Mouse (Mus musculus) erythroblast, embryonic 14.5 days (primary cell): ENCODE measurements around the gene Arid5b. TPM values are rescaled to one million over a fixed set of nuclear protein-coding genes. Genes with fewer than 3 reads are reported as not detected.

ENCODE experiments used
- H3K27me3 ChIP-seq: 2 replicates; pipeline ENCODE4 v1.6.1; 2012; ENCODE audit warnings: inconsistent platforms; ENCODE audit not compliant: control insufficient read depth
- H3K36me3 ChIP-seq: 2 replicates; pipeline ENCODE4 v1.6.1; 2012; ENCODE audit warnings: mild to moderate bottlenecking, inconsistent platforms; ENCODE audit not compliant: control insufficient read depth
- H3K4me1 ChIP-seq: 2 replicates; pipeline ENCODE4 v1.6.1; 2012; ENCODE audit warnings: inconsistent platforms; ENCODE audit not compliant: control insufficient read depth
- H3K4me3 ChIP-seq: replicated peaks from 2 replicates; pipeline ENCODE3; 2012; ENCODE audit warnings: moderate library complexity, mild to moderate bottlenecking, inconsistent platforms
- H3K9me3 ChIP-seq: 2 replicates; pipeline ENCODE4 v1.6.1; 2012; ENCODE audit warnings: low read length, inconsistent platforms, mixed read lengths; ENCODE audit not compliant: control insufficient read depth
- GATA1 ChIP-seq: IDR thresholded peaks from 2 replicates; pipeline ENCODE4 v1.6.1; 2012; ENCODE audit warnings: low read length, inconsistent platforms, mixed read lengths
- TAL1 ChIP-seq: IDR thresholded peaks from 3 replicates; pipeline ENCODE4 v1.6.1; 2012; ENCODE audit warnings: low read length, inconsistent platforms, mixed read lengths
- polyA plus RNA-seq: library from polyadenylated mRNA; stranded (reverse); fragments of >175 nt; gene quantifications from 2 replicates; pipeline ENCODE4 v1.2.3, GENCODE M21; 2012

Gene Arid5b
- polyA plus RNA-seq, 1 experiment: 0.01 TPM

DNA sequence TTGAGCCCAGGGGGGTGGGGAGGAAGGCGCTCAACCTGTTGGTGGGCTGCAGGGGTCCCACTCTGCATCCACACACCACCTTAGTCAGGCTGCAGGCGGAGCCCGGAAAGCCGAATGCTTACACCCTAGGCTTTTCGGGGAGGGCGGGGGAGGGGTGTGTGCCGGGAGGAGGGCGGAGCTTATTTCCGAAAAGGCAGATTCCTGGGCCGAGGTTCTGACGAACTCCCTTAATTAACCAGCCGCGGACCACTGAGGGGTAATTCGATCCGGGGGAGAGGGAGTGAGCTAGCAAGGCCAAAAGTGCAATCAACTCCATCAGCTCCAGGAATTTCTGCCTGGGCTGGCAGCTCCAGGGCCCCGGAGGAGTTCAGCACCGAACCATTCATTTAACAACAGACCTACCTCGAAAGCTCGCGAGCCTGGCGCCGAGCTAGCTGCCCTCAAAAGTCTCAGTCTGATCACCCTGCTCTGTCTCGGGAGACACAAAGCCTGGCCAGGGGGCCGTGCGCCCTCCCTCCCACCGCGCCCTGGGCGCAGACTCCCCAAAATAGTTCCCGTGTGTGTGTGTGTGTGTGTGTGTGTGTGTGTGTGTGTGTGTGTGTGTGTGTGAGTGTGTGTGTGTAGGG is 2.1 kb downstream of the Arid5b start:
- no peaks in the 10 kb centered on the region for H3K9me3 ChIP-seq
- no peak for TF ChIP-seq GATA1
- no peak for TF ChIP-seq TAL1
- H3K4me3 ChIP-seq: peak overlapping the region; percentile 62
- H3K36me3 ChIP-seq: no peaks in the 10 kb centered on the region
- H3K4me1 ChIP-seq: peaks cover 14% of the 10 kb centered on the region
- peaks cover 63% of the 10 kb centered on the region for H3K27me3 ChIP-seq

DNA sequence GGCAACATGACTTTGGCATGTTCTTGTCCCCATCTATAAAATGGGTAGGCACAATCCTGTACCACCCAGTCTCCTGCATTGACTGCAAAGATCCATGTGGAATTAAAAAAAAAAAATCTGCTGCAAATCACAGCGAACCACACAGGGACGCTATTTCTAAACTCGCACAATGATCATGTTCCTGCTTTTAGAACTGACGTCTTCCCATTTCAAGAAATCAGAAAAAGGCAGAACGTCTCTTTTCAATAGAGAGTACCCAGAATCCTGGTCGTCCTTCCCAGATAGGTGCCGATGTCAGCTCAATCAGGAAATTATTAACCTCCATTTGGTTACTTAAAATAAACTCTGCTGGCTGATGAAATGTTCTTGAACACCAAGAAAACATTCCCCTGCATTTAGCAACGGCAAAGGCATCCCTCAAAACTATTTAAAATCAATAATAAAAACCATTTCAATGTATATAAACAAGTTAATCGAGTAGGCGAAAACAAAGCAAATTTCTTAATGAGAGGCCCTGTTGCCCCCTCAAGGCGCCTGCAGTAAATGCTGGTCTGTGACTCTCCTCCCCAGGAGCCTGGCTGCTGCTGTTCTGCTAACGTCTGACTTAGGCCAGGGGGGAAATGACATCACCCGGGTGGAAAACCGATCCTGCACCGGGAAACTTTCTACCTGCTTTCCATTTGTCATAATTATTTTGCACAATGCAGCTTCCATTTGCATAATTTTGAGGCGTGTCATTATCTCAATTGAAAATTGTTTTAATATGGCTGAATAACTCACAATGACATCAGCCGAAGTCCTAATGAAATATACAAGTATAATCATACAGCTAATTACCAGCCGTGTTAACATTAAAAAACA is 3.4 kb downstream of the Arid5b start:
- no peak overlapping the region for H3K4me3 ChIP-seq
- TF ChIP-seq TAL1: no peak
- no peak for TF ChIP-seq GATA1

DNA sequence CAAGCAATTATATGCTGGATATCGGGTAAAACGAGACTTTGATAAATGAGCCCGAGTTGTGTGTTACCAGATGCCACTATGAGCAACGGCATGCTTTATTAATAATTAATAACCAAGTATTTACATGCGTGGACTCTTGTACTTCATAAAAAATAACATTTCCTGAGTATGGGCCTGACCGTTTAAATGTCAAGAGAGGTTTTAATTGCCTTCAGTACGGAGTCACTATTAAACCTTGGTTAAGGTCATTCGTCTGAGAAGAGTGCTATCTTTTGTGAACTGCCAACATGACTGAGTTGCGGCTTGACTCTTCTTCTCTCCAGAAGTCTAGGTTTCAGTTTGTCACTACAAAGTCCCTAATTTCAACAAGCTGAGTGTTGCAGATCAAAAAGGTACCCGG is 8.8 kb downstream of the Arid5b start:
- Histone ChIP-seq H3K36me3 (no peaks in the 10 kb centered on the region), H3K4me3 (no peak overlapping the region), H3K27me3 (no peaks in the 10 kb centered on the region; the same call in 1 of the 2 replicates), H3K4me1 (peaks cover 6% of the 10 kb centered on the region), H3K9me3 (no peaks in the 10 kb centered on the region)
- TF ChIP-seq GATA1 (no peak), TAL1 (no peak)

More for the DNA sequence above, 3.4 kb downstream of the Arid5b start:
- Histone ChIP-seq H3K4me1 (peaks cover 14% of the 10 kb centered on the region), H3K9me3 (no peaks in the 10 kb centered on the region), H3K27me3 (peaks cover 50% of the 10 kb centered on the region), H3K36me3 (no peaks in the 10 kb centered on the region)

DNA sequence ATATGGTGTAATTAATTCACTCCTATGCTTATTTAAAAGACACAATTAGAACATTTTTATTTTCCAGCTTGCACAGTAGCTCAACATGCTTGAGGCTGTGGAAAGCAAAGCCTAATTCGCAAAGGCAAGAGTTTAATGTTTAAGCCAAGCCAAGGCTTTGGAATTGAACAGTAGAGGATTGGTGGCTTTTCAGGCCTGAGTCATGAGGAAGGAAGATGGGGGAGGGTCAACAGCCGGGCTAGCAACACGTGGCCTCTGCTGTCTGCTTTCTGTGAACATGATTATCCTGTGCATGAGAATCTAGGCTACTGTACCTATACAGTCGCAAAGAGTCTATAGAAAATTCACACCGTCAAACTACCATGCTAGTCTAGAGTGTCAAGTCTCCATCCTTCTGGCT is 9.9 kb downstream of the Arid5b start:
- Histone ChIP-seq H3K36me3 (no peaks in the 10 kb centered on the region), H3K27me3 (no peaks in the 10 kb centered on the region), H3K4me3 (no peak overlapping the region), H3K4me1 (peaks cover 6% of the 10 kb centered on the region), H3K9me3 (no peaks in the 10 kb centered on the region)
- no peak for TF ChIP-seq TAL1
- TF ChIP-seq GATA1: no peak

DNA sequence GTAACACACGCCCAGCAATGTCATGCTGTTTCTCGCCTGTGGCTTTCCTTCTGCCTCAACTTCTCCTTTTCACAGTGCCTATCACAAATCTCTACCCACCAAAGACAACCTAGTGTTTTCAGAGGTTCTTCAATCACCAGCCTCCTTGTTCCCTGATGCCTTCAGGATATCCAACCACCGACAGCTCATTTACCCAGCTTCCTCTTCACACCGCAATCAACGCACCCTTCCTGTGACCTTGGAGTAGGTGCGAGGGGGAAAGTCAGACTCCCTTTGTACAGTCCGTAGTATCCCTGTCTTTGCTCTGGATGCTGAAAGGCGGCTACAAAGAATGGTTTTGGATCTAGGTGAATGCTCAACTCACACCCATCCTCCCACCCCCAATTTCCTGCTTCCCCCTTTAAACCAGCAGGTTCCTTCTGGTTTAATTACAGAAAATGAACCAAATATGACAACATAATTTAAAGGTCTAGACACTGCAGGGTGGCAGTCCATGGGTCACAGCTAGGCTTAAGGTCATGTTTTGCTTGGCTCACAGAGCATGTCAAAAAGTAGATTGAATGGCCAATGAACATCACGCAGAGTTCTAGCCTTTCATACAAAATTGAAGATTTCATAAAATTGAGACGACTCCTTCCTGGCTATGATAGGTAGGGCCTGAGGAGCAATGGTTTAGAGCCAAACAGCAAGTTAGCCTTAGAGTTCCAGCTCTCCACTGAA is 14.4 kb downstream of the Arid5b start:
- TF ChIP-seq GATA1 (no peak), TAL1 (no peak)
- Histone ChIP-seq H3K4me3 (no peak overlapping the region), H3K9me3 (no peaks in the 10 kb centered on the region), H3K36me3 (no peaks in the 10 kb centered on the region), H3K27me3 (no peaks in the 10 kb centered on the region), H3K4me1 (peaks cover 6% of the 10 kb centered on the region)

DNA sequence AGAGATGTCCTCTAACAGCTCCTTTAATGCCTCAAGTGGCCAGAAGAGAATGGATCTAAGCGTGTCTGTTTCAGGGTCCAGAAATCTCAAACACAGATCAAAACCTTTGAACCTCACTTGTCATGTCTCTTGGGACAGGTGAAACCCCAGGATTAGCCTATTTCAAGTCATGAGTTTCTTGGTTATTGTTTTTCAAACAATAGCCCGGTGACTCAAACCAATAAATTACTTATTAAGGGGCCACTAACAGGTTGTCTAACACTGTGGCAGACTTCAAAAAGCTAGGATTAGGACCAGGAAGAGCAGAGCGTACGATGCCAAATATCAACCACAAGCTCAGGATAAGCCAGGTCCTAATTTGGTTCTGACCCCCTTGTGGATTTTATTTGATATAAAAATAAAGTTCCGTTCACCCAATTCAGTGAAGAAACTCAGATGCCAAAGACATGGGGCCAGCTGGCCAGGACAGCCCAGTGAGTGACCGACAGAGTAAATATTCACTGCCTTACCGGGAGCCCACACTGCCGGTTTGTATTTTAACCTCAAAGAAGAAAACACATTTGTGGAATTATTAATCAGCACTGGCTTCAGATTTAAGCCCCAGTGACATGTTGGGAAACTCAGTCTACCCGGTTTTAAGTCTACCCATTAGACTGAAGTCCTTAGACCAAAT is 15.1 kb downstream of the Arid5b start:
- Histone ChIP-seq H3K4me1 (peaks cover 6% of the 10 kb centered on the region), H3K36me3 (no peaks in the 10 kb centered on the region), H3K9me3 (no peaks in the 10 kb centered on the region), H3K27me3 (no peaks in the 10 kb centered on the region), H3K4me3 (no peak overlapping the region)
- TF ChIP-seq TAL1: no peak
- no peak for TF ChIP-seq GATA1

- H3K36me3 ChIP-seq: no peaks in the 10 kb centered on the region
- TF ChIP-seq GATA1 (no peak), TAL1 (no peak)
- H3K27me3 ChIP-seq: no peaks in the 10 kb centered on the region
- H3K9me3 ChIP-seq: no peaks in the 10 kb centered on the region
- H3K4me1 ChIP-seq: no peaks in the 10 kb centered on the region
- H3K4me3 ChIP-seq: no peak overlapping the region
These were observed 18.9 kb downstream of the Arid5b start for GRCm38 (mm10) chr10:68259601-68260000.

DNA sequence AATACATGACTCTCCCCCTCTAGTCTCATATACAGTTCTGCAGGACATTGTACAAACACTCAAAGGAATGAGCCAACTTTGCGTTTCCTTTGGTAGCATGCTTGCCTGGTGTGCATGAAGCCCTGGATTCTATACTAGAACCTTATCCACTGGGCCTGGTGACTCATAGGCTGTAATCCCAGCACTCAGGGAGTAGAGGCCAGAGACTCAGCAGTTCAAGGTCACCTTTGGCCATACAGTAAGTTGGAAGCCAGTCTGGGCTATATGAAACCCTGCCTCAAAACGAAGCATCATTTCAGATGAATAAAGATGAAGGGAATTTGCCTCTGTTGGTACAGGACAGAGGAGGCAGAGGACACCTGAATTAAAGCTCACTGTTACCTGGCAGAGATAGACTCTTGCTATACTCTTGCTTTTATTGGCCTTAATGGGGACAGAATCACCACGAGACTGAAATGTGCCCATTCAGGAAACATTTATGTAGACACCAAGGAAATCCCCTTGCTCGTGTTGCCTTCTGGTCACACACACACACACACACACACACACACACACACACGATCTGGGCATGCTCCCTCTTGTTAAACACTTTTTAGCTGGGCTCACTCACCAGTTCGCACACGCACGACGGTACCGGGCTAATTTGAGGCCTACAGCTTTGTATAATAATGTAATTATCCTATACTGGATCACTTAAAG is 21.0 kb downstream of the Arid5b start:
- no peaks in the 10 kb centered on the region for H3K4me1 ChIP-seq
- H3K36me3 ChIP-seq: no peaks in the 10 kb centered on the region
- H3K27me3 ChIP-seq: no peaks in the 10 kb centered on the region
- H3K4me3 ChIP-seq: no peak overlapping the region
- no peaks in the 10 kb centered on the region for H3K9me3 ChIP-seq
- TF ChIP-seq GATA1 (no peak), TAL1 (no peak)
